Mouse (Mus musculus) heart, adult 8-10 months (tissue): Measurements from ENCODE around the gene Rusc1. TPM values are rescaled to one million over a fixed set of nuclear protein-coding genes. Genes with fewer than 3 reads are reported as not detected.

Experiments used
- DNase-seq: peaks from one replicate; pipeline ENCODE4 v3.0.0; 2022; ENCODE audit warnings: low spot score
- total RNA-seq, 4 experiments: library from RNA; stranded (reverse); gene quantifications; 2 replicates each; pipeline ENCODE4 v1.2.4; 2022

Rusc1 gene
- total RNA-seq, result 10 to 100 TPM; 24.4 to 29.1 (median 28.5) TPM

GRCm38 (mm10) chr3:89093175-89093574 lies at the start of gene Rusc1:
Gene Rusc1, minus strand, starts transcription at chr3:89093311.
- DNase-seq, result peak; percentile 78

GRCm38 (mm10) chr3:89136365-89136764 lies 43.3 kb upstream of the Rusc1 start:
- DNase-seq, result no peak

GRCm38 (mm10) chr3:89135958-89136357 lies 42.8 kb upstream of the Rusc1 start, which contains the start of gene Pklr:
Gene Pklr, plus strand, starts transcription at chr3:89136142.
- DNase-seq, result no peak

GRCm38 (mm10) chr3:89133752-89134151 lies 40.6 kb upstream of the Rusc1 start:
- no peak for DNase-seq

GRCm38 (mm10) chr3:89133063-89133450 lies 39.9 kb upstream of the Rusc1 start:
- DNase-seq, result no peak

- DNase-seq, result no peak
These were observed 39.4 kb upstream of the Rusc1 start for GRCm38 (mm10) chr3:89132285-89133062.

GRCm38 (mm10) chr3:89131816-89132215 lies 38.7 kb upstream of the Rusc1 start:
- no peak for DNase-seq

GRCm38 (mm10) chr3:89129908-89130307 lies 36.8 kb upstream of the Rusc1 start:
- DNase-seq, result no peak

GRCm38 (mm10) chr3:89125981-89126380 lies 32.9 kb upstream of the Rusc1 start:
- no peak for DNase-seq

- DNase-seq, result no peak
These were observed 31.1 kb upstream of the Rusc1 start for GRCm38 (mm10) chr3:89124241-89124640.

GRCm38 (mm10) chr3:89123313-89123712 lies 30.2 kb upstream of the Rusc1 start:
- DNase-seq, result no peak

GRCm38 (mm10) chr3:89115522-89115921 lies 22.4 kb upstream of the Rusc1 start:
- DNase-seq, result no peak

GRCm38 (mm10) chr3:89113058-89113457 lies 19.9 kb upstream of the Rusc1 start:
- DNase-seq, result no peak

GRCm38 (mm10) chr3:89108146-89108545 lies 15.0 kb upstream of the Rusc1 start:
- DNase-seq, result no peak

- no peak for DNase-seq
These were observed 14.4 kb upstream of the Rusc1 start for GRCm38 (mm10) chr3:89107545-89107944.

- DNase-seq, result no peak
These were observed 13.8 kb upstream of the Rusc1 start for GRCm38 (mm10) chr3:89106881-89107280.

- DNase-seq, result no peak
These were observed 10.1 kb upstream of the Rusc1 start for GRCm38 (mm10) chr3:89103291-89103595.

GRCm38 (mm10) chr3:89102495-89103290 lies 9.6 kb upstream of the Rusc1 start:
- DNase-seq, result no peak

GRCm38 (mm10) chr3:89101812-89102494 lies 8.8 kb upstream of the Rusc1 start, which contains the start of gene Fdps:
Gene Fdps, minus strand, starts transcription at chr3:89101959.
- peak; percentile 97 for DNase-seq

- no peak for DNase-seq
These were observed 8.3 kb upstream of the Rusc1 start for GRCm38 (mm10) chr3:89101459-89101811.

- DNase-seq, result no peak
These were observed 7.7 kb upstream of the Rusc1 start, which contains the start of gene Gm43738 for GRCm38 (mm10) chr3:89100811-89101210. Gene Gm43738, minus strand, starts transcription at chr3:89101099.

GRCm38 (mm10) chr3:89094021-89094420 lies 910 bp upstream of the Rusc1 start:
- no peak for DNase-seq
